Mouse (Mus musculus) T-helper 2 cell (primary cell): ENCODE data around the gene Ctdspl.

ENCODE experiments used
- in situ Hi-C: fragments of 300-600 bp; cut with MboI, MseI; formaldehyde crosslinking; loops from one replicate; pipeline ENCODE4 v1.15.1; 2025; ENCODE audit warnings: high pct_unique_total_duplicates

Ctdspl gene

GRCm38 (mm10) chr9:118986286-118986685, 60.0 kb downstream of the Ctdspl start:
- in situ Hi-C loops: no loop called here

- in situ Hi-C loops: no loop called here
Measured at GRCm38 (mm10) chr9:118988787-118989580, 62.7 kb downstream of the Ctdspl start.

GRCm38 (mm10) chr9:118990490-118990889, 64.2 kb downstream of the Ctdspl start:
- in situ Hi-C loops: no loop called here

GRCm38 (mm10) chr9:118991750-118992585, 65.7 kb downstream of the Ctdspl start:
- in situ Hi-C loops: no loop called here

GRCm38 (mm10) chr9:118992586-118992955, 66.3 kb downstream of the Ctdspl start:
- in situ Hi-C loops: no loop called here

- in situ Hi-C loops: no loop called here
Measured at GRCm38 (mm10) chr9:118994524-118995227, 68.4 kb downstream of the Ctdspl start.

- in situ Hi-C loops: no loop called here
Measured at GRCm38 (mm10) chr9:118995539-118995938, 69.3 kb downstream of the Ctdspl start.

- in situ Hi-C loops: no loop called here
Measured at GRCm38 (mm10) chr9:118997241-118997640, 71.0 kb downstream of the Ctdspl start.

GRCm38 (mm10) chr9:119000196-119000595, 73.9 kb downstream of the Ctdspl start:
- in situ Hi-C loops: no loop called here

- in situ Hi-C loops: no loop called here
Measured at GRCm38 (mm10) chr9:119002267-119002666, 76.0 kb downstream of the Ctdspl start.

GRCm38 (mm10) chr9:119003990-119004702, 77.9 kb downstream of the Ctdspl start:
- in situ Hi-C loops: no loop called here

- in situ Hi-C loops: no loop called here
Measured at GRCm38 (mm10) chr9:119004703-119005076, 78.4 kb downstream of the Ctdspl start.

GRCm38 (mm10) chr9:119005303-119006029, 79.2 kb downstream of the Ctdspl start:
- in situ Hi-C loops: no loop called here

- in situ Hi-C loops: no loop called here
Measured at GRCm38 (mm10) chr9:119007266-119007665, 81.0 kb downstream of the Ctdspl start.

- in situ Hi-C loops: no loop called here
Measured at GRCm38 (mm10) chr9:119008871-119009270, 82.6 kb downstream of the Ctdspl start.

GRCm38 (mm10) chr9:119010156-119010710, 84.0 kb downstream of the Ctdspl start:
- in situ Hi-C loops: no loop called here

GRCm38 (mm10) chr9:119016785-119017507, 90.7 kb downstream of the Ctdspl start:
- in situ Hi-C loops: no loop called here

GRCm38 (mm10) chr9:119021731-119022130, 95.5 kb downstream of the Ctdspl start:
- in situ Hi-C loops: no loop called here

- in situ Hi-C loops: no loop called here
Measured at GRCm38 (mm10) chr9:119025263-119025662, 99.0 kb downstream of the Ctdspl start.

GRCm38 (mm10) chr9:119025832-119026331, 99.6 kb downstream of the Ctdspl start:
- in situ Hi-C loops: no loop called here
